Mouse (Mus musculus) C2C12 (cell line): Measurements from ENCODE around the gene Brd1. TPM values are rescaled to one million over a fixed set of nuclear protein-coding genes. Genes with fewer than 3 reads are reported as not detected.

Source experiments
- H3K27me3 ChIP-seq: one replicate; pipeline ENCODE4 v1.6.1; 2011; ENCODE audit not compliant: control insufficient read depth, insufficient read depth, insufficient read length
- H3K36me3 ChIP-seq: one replicate; pipeline ENCODE4 v1.6.1; 2011; ENCODE audit not compliant: control insufficient read depth, insufficient read depth
- H3K4me3 ChIP-seq: one replicate; pipeline ENCODE4 v1.5.1; 2011; ENCODE audit warnings: mild to moderate bottlenecking, control low read depth; ENCODE audit not compliant: poor library complexity, insufficient read depth, severe bottlenecking
- H3K79me2 ChIP-seq: one replicate; pipeline ENCODE4 v1.6.1; 2011; ENCODE audit not compliant: control insufficient read depth, insufficient read depth
- H3K79me3 ChIP-seq: one replicate; pipeline ENCODE4 v1.6.1; 2011; ENCODE audit warnings: low read depth, control low read depth
- H3ac ChIP-seq: one replicate; pipeline ENCODE3; 2011; ENCODE audit warnings: low read depth; ENCODE audit not compliant: control insufficient read depth, insufficient read length
- CEBPB ChIP-seq: IDR thresholded peaks from one replicate; pipeline ENCODE4 v1.6.1; 2011; ENCODE audit warnings: low read depth, mild to moderate bottlenecking, control low read depth, moderate library complexity
- CTCF ChIP-seq: IDR thresholded peaks from one replicate; pipeline ENCODE4 v1.5.1; 2011; ENCODE audit not compliant: control insufficient read depth, insufficient read depth, insufficient read length
- FOSL1 ChIP-seq: IDR thresholded peaks from one replicate; pipeline ENCODE4 v1.8.0; 2011; ENCODE audit warnings: mild to moderate bottlenecking, low read length; ENCODE audit not compliant: poor library complexity, insufficient read depth, severe bottlenecking
- MAX ChIP-seq: IDR thresholded peaks from one replicate; pipeline ENCODE4 v1.6.1; 2011; ENCODE audit warnings: mild to moderate bottlenecking, control low read depth
- MYOD1 ChIP-seq: IDR thresholded peaks from one replicate; pipeline ENCODE4 v1.6.1; 2011; ENCODE audit warnings: low read depth; ENCODE audit not compliant: control insufficient read depth, insufficient read length
- MYOG ChIP-seq: IDR thresholded peaks from one replicate; pipeline ENCODE4 v1.6.1; 2011; ENCODE audit not compliant: control insufficient read depth, insufficient read length; ENCODE audit errors: extremely low read depth
- USF1 ChIP-seq: IDR thresholded peaks from one replicate; pipeline ENCODE4 v1.6.1; 2011; ENCODE audit warnings: low read depth, mild to moderate bottlenecking, control low read depth, moderate library complexity
- polyA plus RNA-seq: library from polyadenylated mRNA; unstranded; fragments of >200 nt; fragmentation: generic; extraction: Trizol; gene quantifications from one replicate; pipeline ENCODE4 v1.2.1, GENCODE M21; 2012; ENCODE audit warnings: missing spikeins

Gene Brd1
- polyA plus RNA-seq, 1 experiment = 23.8 TPM

- Histone ChIP-seq H3K4me3 (no peak overlapping the region), H3K27me3 (no peaks in the 10 kb centered on the region), H3K36me3 (peaks cover 98% of the 10 kb centered on the region), H3K79me3 (no peaks in the 10 kb centered on the region), H3K79me2 (peaks cover 32% of the 10 kb centered on the region), H3ac (no peak overlapping the region)
- no peak for TF ChIP-seq CEBPB
- TF ChIP-seq MYOG = no peak
- no peak for TF ChIP-seq FOSL1
Measured at GRCm38 (mm10) chr15:88696055-88696454, 38.0 kb downstream of the Brd1 start.

GRCm38 (mm10) chr15:88694033-88694432 lies 40.0 kb downstream of the Brd1 start:
- H3K79me2 ChIP-seq = peaks cover 32% of the 10 kb centered on the region
- H3K79me3 ChIP-seq = no peaks in the 10 kb centered on the region
- H3K4me3 ChIP-seq = no peak overlapping the region
- TF ChIP-seq MYOG (no peak), USF1 (no peak), MYOD1 (no peak), MAX (no peak), CTCF (no peak), CEBPB (no peak), FOSL1 (no peak)
- no peaks in the 10 kb centered on the region for H3K27me3 ChIP-seq
- H3K36me3 ChIP-seq = peaks cover 98% of the 10 kb centered on the region
- no peak overlapping the region for H3ac ChIP-seq

GRCm38 (mm10) chr15:88692720-88693119 lies 41.3 kb downstream of the Brd1 start:
- H3K36me3 ChIP-seq = peaks cover 100% of the 10 kb centered on the region
- H3ac ChIP-seq = no peak overlapping the region
- no peak for TF ChIP-seq CTCF
- TF ChIP-seq CEBPB = no peak
- no peak for TF ChIP-seq MYOD1
- no peak for TF ChIP-seq MAX
- TF ChIP-seq MYOG = no peak
- TF ChIP-seq USF1 = no peak
- no peak for TF ChIP-seq FOSL1
- H3K4me3 ChIP-seq = no peak overlapping the region
- no peaks in the 10 kb centered on the region for H3K27me3 ChIP-seq
- H3K79me3 ChIP-seq = no peaks in the 10 kb centered on the region
- H3K79me2 ChIP-seq = peaks cover 23% of the 10 kb centered on the region

GRCm38 (mm10) chr15:88691129-88691528 lies 42.9 kb downstream of the Brd1 start:
- H3K27me3 ChIP-seq = no peaks in the 10 kb centered on the region
- H3K36me3 ChIP-seq = peaks cover 100% of the 10 kb centered on the region
- no peak overlapping the region for H3K4me3 ChIP-seq
- no peaks in the 10 kb centered on the region for H3K79me3 ChIP-seq
- no peak overlapping the region for H3ac ChIP-seq
- no peak for TF ChIP-seq USF1
- no peak for TF ChIP-seq MYOD1
- no peak for TF ChIP-seq MAX
- TF ChIP-seq CTCF = no peak
- no peak for TF ChIP-seq MYOG
- no peak for TF ChIP-seq FOSL1
- TF ChIP-seq CEBPB = no peak
- H3K79me2 ChIP-seq = peaks cover 21% of the 10 kb centered on the region

GRCm38 (mm10) chr15:88688120-88688519 lies 45.9 kb downstream of the Brd1 start:
- no peaks in the 10 kb centered on the region for H3K27me3 ChIP-seq
- no peak overlapping the region for H3K4me3 ChIP-seq
- peaks cover 79% of the 10 kb centered on the region for H3K36me3 ChIP-seq
- peaks cover under 1% of the 10 kb centered on the region for H3K79me2 ChIP-seq
- H3ac ChIP-seq = no peak overlapping the region
- H3K79me3 ChIP-seq = no peaks in the 10 kb centered on the region
- no peak for TF ChIP-seq CTCF
- TF ChIP-seq MYOG = no peak
- no peak for TF ChIP-seq MAX
- TF ChIP-seq USF1 = no peak
- TF ChIP-seq FOSL1 = no peak
- no peak for TF ChIP-seq CEBPB
- no peak for TF ChIP-seq MYOD1

- no peak overlapping the region for H3K4me3 ChIP-seq
- H3K79me2 ChIP-seq = no peaks in the 10 kb centered on the region
- peaks cover 65% of the 10 kb centered on the region for H3K36me3 ChIP-seq
- no peak overlapping the region for H3ac ChIP-seq
- H3K27me3 ChIP-seq = no peaks in the 10 kb centered on the region
- H3K79me3 ChIP-seq = no peaks in the 10 kb centered on the region
- TF ChIP-seq FOSL1 = no peak
- TF ChIP-seq CTCF = no peak
- no peak for TF ChIP-seq MAX
- TF ChIP-seq MYOG = no peak
- TF ChIP-seq CEBPB = no peak
Measured at GRCm38 (mm10) chr15:88686725-88687124, 47.3 kb downstream of the Brd1 start.
